Mouse (Mus musculus): ENCODE data around the gene Eif3g. TPM values are rescaled to one million over a fixed set of nuclear protein-coding genes. Genes with fewer than 3 reads are reported as not detected.

Gene Eif3g
- total and polyA plus RNA-seq, 3 experiments, result 1,516 to 1,873 TPM; not detected in 1

GRCm38 (mm10) chr9:20886563-20886962 lies 11.9 kb downstream of the Eif3g start:
- H3K4me1 ChIP-seq (ENCODE audit: control insufficient read depth in 1 of 2, insufficient read depth in 2 of 2, low read length in 2 of 2), result peaks cover 2 to 29% of the 10 kb centered on the region in 2 experiments
- peaks cover 35% of the 10 kb centered on the region for H3K79me2 ChIP-seq (ENCODE audit: control insufficient read depth, insufficient read depth, low read length, poor library complexity)
- H3K27ac ChIP-seq (ENCODE audit: control insufficient read depth, low read depth, low read length), result no peak overlapping the region

GRCm38 (mm10) chr9:20879097-20879792 lies 19.2 kb downstream of the Eif3g start, which contains the start of gene Angptl6:
TSS of gene Angptl6 (minus strand) at chr9:20879727.
- H3K27me3 ChIP-seq (ENCODE audit: control insufficient read depth in 1 of 2, insufficient read depth in 2 of 2, low read length in 2 of 2), result no peaks in the 10 kb centered on the region
- TF ChIP-seq SIN3A (IDR thresholded peaks at IDR 0.05; ENCODE audit: low read length), result no peak
- H3K79me2 ChIP-seq (ENCODE audit: control insufficient read depth, insufficient read depth, low read length, poor library complexity), result peaks cover 8% of the 10 kb centered on the region
- no peaks in the 10 kb centered on the region for H3K9me3 ChIP-seq (replicated peaks; ENCODE audit: insufficient read depth, low read length)
- peak within 1 kb of the TSS; percentile 84 for H3K27ac ChIP-seq (ENCODE audit: control insufficient read depth, low read depth, low read length)
- peak within 1 kb of the TSS; percentile 72 for H3K9ac ChIP-seq (ENCODE audit: control insufficient read depth, low read depth, low read length, poor library complexity, severe bottlenecking)
- DNase-seq (ENCODE audit: low read depth, low spot score), result no peak
- H3K4me3 ChIP-seq (ENCODE audit: control insufficient read depth in 1 of 2, insufficient read depth in 1 of 2, low read depth in 2 of 2, low read length in 2 of 2), result peak within 1 kb of the TSS; percentile 49 to 55
- peaks cover 8 to 27% of the 10 kb centered on the region in 2 experiments; a peak in 3 of 4 replicates for H3K4me1 ChIP-seq (ENCODE audit: control insufficient read depth in 1 of 2, insufficient read depth in 2 of 2, low read length in 2 of 2)
- peaks cover 3 to 17% of the 10 kb centered on the region in 2 experiments for H3K36me3 ChIP-seq (ENCODE audit: control insufficient read depth in 1 of 2, insufficient read depth in 2 of 2, low read length in 2 of 2)

More at GRCm38 (mm10) chr9:20886563-20886962, 11.9 kb downstream of the Eif3g start:
- Histone ChIP-seq H3K36me3 (ENCODE audit: control insufficient read depth in 1 of 2, insufficient read depth in 2 of 2, low read length in 2 of 2) (peaks cover 15 to 28% of the 10 kb centered on the region in 2 experiments), H3K9ac (ENCODE audit: control insufficient read depth, low read depth, low read length, poor library complexity, severe bottlenecking) (no peak overlapping the region), H3K4me3 (ENCODE audit: control insufficient read depth in 1 of 2, insufficient read depth in 1 of 2, low read depth in 2 of 2, low read length in 2 of 2) (no peak overlapping the region), H3K9me3 (replicated peaks; ENCODE audit: insufficient read depth, low read length) (no peaks in the 10 kb centered on the region), H3K27me3 (ENCODE audit: control insufficient read depth in 1 of 2, insufficient read depth in 2 of 2, low read length in 2 of 2) (no peaks in the 10 kb centered on the region)
- TF ChIP-seq SIN3A (IDR thresholded peaks at IDR 0.05; ENCODE audit: low read length), result no peak
- no peak for TF ChIP-seq CHD2 (IDR thresholded peaks at IDR 0.05; ENCODE audit: low read length)
- no peak for TF ChIP-seq ZKSCAN1 (IDR thresholded peaks at IDR 0.05; ENCODE audit: low read depth, low read length)
- TF ChIP-seq MXI1 (IDR thresholded peaks at IDR 0.05; ENCODE audit: low read depth, low read length), result no peak
- no peak for TF ChIP-seq JUND (IDR thresholded peaks at IDR 0.05; ENCODE audit: low read depth, low read length)
- no peak for TF ChIP-seq KAT2A (conservative IDR thresholded peaks at IDR 0.05; ENCODE audit: low read depth, low read length)
- TF ChIP-seq GABPA (IDR thresholded peaks at IDR 0.05; ENCODE audit: low read depth, low read length), result no peak
- TF ChIP-seq POLR2AphosphoS5 (IDR thresholded peaks at IDR 0.05; ENCODE audit: borderline replicate concordance, low read depth, low read length), result no peak
- TF ChIP-seq MAFK (IDR thresholded peaks at IDR 0.05; ENCODE audit: borderline replicate concordance, low read depth, low read length), result no peak
- TF ChIP-seq POLR2A (IDR thresholded peaks at IDR 0.05; ENCODE audit: control insufficient read depth in 1 of 2, insufficient read depth in 1 of 2, low read depth in 1 of 2, low read length in 2 of 2, poor library complexity in 1 of 2), result no peak
- TF ChIP-seq ETS1 (IDR thresholded peaks at IDR 0.05; ENCODE audit: low read depth, low read length), result no peak
- TF ChIP-seq ZNF384 (IDR thresholded peaks at IDR 0.05; ENCODE audit: low read depth, low read length), result no peak
- no peak for TF ChIP-seq BHLHE40 (IDR thresholded peaks at IDR 0.05; ENCODE audit: borderline replicate concordance, low read depth, low read length)
- no peak for DNase-seq (ENCODE audit: low read depth, low spot score)

GRCm38 (mm10) chr9:20878710-20879065 lies 19.7 kb downstream of the Eif3g start:
- Histone ChIP-seq H3K36me3 (ENCODE audit: control insufficient read depth in 1 of 2, insufficient read depth in 2 of 2, low read length in 2 of 2) (peaks cover 6 to 17% of the 10 kb centered on the region in 2 experiments), H3K9me3 (replicated peaks; ENCODE audit: insufficient read depth, low read length) (no peaks in the 10 kb centered on the region), H3K9ac (ENCODE audit: control insufficient read depth, low read depth, low read length, poor library complexity, severe bottlenecking) (peak overlapping the region; percentile 72), H3K27ac (ENCODE audit: control insufficient read depth, low read depth, low read length) (peak overlapping the region; percentile 84), H3K27me3 (ENCODE audit: control insufficient read depth in 1 of 2, insufficient read depth in 2 of 2, low read length in 2 of 2) (no peaks in the 10 kb centered on the region), H3K4me1 (ENCODE audit: control insufficient read depth in 1 of 2, insufficient read depth in 2 of 2, low read length in 2 of 2) (peaks cover 8 to 27% of the 10 kb centered on the region in 2 experiments; a peak in 3 of 4 replicates), H3K79me2 (ENCODE audit: control insufficient read depth, insufficient read depth, low read length, poor library complexity) (peaks cover 8% of the 10 kb centered on the region), H3K4me3 (ENCODE audit: control insufficient read depth in 1 of 2, insufficient read depth in 1 of 2, low read depth in 2 of 2, low read length in 2 of 2) (peak overlapping the region; percentile 49 to 55)
- 0 out of 2 replicates have a peak, but pooled peaks have one; percentile 8 for TF ChIP-seq UBTF (IDR thresholded peaks at IDR 0.05; ENCODE audit: borderline replicate concordance, insufficient read depth, low read depth, low read length)
- no peak for TF ChIP-seq RCOR1 (IDR thresholded peaks at IDR 0.05; ENCODE audit: low read depth, low read length)
- no peak for DNase-seq (ENCODE audit: low read depth, low spot score)

Measured in MEL (cell line).